Mouse (Mus musculus): Measurements from ENCODE around the gene Pcgf6. TPM values are rescaled to one million over a fixed set of nuclear protein-coding genes. Genes with fewer than 3 reads are reported as not detected.

Gene Pcgf6
- total RNA-seq, 2 experiments from 2014 or later = 3.4 to 4.1 TPM

DNA sequence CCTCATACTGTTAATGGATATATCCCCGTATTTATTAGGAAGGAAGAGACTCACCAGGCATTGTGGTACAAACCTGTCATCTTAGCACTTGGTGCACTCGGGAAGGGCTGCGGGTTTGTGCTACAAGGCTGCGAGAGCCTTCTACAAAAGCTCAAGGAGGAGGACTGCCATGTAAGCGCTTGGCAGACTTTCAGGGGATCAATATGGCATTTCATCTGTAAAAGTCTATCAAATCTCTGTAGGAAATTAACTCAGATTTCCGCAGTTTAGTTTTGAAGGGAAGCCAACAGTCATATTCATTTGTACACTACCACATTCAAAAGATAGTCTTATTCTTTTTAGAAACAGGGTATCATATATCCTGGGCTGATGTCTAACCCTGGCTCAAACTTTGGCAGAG is 18.9 kb downstream of the Pcgf6 start:
- DNase-seq = no peak
- intact Hi-C loops (cut with DNase I) = no loop called here

DNA sequence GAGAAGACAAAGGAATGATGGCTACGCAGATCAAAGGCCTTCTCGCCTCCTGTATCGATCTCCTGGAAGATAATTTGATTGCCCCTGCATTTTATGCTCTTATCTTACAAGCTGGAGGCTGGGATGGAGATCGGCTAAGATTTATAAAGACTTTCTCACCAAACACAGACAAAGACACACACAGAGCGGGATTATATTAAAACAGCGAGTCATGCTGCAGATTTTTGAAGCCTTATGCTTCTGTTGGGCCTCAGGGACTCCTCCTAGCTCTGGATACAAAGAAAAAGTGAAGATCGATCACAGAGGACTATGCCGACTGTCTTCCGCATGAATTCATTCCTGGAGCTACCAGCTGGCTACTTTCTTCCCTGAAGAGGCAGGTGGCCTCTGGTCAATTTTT is 20.9 kb downstream of the Pcgf6 start:
- intact Hi-C loops (cut with DNase I) = no loop called here
- DNase-seq = no peak

DNA sequence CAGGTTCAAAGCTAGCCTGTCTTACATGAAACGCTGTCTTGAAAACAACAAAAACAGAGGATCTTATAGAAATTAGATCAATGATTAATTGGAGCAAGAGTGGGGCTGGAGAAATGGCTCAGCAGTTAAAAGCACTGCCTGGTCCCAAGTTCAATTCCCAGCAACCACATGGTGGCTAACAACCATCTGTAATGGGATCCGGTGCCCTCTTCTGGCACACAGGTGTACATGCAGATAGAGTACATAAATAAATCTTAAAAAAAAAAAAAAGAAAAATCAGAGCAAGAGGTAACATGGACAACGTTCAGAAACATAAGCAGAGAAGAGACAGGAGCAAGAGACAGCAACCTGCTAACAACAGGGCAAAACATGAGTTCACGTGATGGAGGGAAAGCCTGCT is 24.2 kb downstream of the Pcgf6 start:
- intact Hi-C loops (cut with DNase I) = no loop called here
- DNase-seq = no peak

DNA sequence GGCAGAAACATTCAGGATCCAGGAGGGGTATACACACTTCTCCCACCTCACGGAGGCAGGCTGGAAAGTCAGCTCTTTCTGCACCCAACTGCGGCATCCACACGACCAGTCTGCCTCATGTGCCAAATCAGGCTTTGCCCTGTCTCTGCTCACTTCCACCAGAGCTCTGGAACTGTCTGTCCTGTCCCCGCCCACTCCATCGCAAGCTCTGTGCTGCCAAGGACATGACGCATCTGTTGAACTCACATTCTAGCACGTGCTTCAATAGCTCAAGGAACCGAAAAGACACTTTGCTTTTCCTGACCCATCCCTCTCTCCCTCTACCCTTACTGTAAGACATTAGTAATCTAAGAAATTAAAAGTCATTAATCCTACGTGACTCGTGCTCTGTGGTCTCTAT is 25.8 kb downstream of the Pcgf6 start:
- DNase-seq = no peak
- intact Hi-C loops (cut with DNase I) = no loop called here

DNA sequence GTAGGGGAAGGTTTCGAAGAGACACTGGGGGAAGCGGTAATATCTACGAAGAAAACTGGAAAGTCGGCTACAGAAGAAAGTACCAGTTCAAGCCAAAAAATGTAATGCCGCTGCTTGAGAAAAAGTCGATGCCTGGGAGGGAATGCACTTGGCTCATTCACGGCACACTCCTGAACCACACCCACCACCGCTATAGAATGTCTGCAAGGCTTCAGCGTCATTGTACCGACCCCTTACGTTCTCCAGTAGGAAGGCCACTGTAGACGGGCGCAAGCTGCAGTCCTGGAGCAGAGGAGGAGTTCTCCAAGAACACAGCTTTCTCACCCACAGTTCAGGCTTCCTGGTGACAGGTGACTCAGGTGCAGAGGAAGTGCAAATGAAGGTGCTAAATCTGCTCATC is 27.2 kb downstream of the Pcgf6 start:
- no peak for DNase-seq
- intact Hi-C loops (cut with DNase I) = no loop called here

DNA sequence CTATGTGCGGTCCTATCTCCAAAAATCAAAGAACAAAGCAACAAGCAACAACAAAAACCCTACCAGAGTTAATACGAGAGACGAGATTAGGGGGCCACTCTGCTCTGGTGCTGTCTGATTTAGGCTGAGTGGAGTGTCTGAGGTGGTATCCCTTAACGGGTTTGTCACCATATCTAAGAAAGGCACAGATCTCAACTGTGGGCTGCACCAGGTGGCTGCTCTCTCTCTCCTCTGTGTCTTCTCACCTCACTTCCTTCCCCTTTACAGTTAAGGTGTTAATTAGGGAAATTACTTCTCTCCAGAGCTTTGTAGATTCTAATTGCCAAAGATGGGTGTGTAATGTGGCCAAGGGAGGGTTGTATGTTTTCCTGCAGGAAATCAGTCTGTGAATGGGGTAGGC is 28.0 kb downstream of the Pcgf6 start:
- intact Hi-C loops (cut with DNase I) = no loop called here
- no peak for DNase-seq

DNA sequence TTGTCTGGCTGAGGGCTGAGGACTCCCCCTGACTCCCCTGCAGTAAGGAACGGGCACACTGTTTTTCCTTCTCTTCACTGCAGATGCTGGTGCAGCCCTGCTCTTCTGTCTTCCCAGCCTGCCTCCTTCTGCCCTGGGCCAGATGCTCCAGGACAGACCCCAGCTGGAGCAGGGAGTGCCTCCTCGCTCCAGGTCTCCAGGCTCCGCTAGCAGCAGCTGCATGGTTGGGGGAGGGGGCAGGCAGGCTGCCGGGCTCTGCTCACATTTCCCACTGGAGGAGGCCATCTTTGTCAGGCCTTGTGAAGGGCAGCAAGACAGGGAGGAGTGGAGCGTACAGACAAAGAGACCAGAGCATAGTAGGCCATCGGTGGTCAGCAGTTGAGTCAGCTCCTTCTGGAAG is 31.4 kb downstream of the Pcgf6 start:
- intact Hi-C loops (cut with DNase I) = no loop called here
- no peak for DNase-seq

DNA sequence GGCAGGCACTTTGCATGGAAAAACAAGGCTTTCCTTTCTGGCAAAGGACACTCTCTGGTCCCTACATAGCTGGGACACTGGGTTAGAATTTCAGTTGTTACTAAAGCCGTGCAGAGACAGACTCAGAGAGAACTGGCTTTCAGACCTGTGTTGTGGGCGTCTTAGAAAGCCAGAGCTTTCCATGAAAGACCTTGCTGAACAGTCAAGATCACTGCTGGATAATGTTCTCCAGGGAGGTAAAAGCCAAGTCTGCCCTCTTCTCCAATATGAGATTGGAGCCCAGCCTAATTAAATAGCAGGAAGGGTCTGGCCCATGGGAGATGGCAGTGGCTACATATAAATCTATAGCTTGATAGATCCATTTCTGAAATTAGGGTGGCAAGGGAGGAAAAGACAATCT is 32.4 kb downstream of the Pcgf6 start:
- DNase-seq = no peak
- intact Hi-C loops (cut with DNase I) = no loop called here

DNA sequence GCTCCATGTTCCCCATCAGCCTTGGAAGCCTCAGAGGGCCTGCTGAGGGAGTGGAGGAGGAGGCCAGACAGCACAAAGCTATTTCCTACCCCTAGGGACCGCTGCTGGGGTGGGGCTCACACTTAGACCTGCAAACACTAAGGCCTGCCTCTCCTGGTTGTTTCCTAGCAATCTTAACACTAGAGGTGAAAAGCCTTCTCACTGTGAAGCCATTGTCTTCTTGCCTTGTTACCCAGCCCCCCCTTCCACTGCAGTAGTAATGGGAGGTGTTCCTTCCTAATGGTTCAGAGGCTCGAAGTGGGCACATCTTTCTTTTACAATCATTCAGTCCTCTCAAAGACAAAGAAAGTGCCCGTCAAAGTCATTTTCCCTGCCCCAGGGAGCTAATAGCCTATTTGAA is 32.9 kb downstream of the Pcgf6 start:
- no peak for DNase-seq
- intact Hi-C loops (cut with DNase I) = no loop called here

DNA sequence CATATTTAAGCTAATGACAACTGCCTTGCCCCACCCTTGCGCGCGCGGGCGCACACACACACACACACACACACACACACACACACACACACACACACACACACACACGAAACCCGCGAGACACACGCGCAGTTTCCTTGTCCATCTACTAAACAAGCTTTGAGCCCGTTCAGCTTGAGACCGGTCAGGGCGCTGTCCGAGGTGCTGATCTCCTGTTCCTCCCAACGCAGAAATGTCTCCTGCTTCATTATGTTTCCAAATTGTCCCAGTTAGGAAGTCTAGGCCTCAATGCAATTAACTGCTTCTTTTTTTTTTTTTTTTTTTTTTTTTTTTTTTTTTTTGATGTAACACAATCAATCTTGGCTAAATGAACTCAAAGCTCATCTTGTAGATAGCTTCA is 34.2 kb downstream of the Pcgf6 start:
- DNase-seq = peak; percentile 63 to 74
- intact Hi-C loops (cut with DNase I) = no loop called here

DNA sequence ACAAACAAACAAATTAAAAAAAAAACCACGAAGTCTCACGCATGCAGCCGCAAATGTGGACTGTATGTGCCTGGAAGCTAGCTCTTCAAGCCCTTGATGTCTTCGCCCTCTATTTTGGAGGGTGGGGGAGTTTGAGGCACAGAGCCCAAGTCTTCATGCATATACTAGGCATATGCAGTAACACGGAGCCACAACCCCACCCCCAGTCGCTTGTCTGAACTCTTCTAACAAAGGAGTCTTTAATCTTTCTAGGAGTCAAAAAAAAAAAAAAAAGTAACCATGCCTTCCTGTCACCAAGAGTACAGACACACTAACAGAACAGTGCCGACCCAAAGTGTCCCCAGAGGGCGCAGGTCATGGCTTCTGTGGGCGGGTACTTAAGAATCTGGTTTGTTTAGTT is 34.7 kb downstream of the Pcgf6 start:
- no peak for DNase-seq
- intact Hi-C loops (cut with DNase I) = no loop called here

DNA sequence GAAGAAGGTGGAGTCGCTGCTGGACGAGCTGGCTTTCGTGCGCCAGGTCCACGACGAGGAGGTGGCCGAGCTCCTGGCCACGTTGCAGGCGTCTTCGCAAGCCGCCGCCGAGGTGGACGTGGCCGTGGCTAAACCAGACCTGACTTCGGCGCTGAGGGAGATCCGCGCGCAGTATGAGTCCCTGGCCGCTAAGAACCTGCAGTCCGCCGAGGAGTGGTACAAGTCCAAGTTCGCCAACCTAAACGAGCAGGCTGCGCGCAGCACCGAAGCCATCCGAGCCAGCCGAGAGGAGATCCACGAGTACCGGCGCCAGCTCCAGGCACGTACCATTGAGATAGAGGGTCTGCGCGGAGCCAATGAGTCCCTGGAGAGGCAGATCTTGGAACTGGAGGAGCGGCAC is 35.3 kb downstream of the Pcgf6 start:
- intact Hi-C loops (cut with DNase I) = no loop called here
- DNase-seq = no peak

DNA sequence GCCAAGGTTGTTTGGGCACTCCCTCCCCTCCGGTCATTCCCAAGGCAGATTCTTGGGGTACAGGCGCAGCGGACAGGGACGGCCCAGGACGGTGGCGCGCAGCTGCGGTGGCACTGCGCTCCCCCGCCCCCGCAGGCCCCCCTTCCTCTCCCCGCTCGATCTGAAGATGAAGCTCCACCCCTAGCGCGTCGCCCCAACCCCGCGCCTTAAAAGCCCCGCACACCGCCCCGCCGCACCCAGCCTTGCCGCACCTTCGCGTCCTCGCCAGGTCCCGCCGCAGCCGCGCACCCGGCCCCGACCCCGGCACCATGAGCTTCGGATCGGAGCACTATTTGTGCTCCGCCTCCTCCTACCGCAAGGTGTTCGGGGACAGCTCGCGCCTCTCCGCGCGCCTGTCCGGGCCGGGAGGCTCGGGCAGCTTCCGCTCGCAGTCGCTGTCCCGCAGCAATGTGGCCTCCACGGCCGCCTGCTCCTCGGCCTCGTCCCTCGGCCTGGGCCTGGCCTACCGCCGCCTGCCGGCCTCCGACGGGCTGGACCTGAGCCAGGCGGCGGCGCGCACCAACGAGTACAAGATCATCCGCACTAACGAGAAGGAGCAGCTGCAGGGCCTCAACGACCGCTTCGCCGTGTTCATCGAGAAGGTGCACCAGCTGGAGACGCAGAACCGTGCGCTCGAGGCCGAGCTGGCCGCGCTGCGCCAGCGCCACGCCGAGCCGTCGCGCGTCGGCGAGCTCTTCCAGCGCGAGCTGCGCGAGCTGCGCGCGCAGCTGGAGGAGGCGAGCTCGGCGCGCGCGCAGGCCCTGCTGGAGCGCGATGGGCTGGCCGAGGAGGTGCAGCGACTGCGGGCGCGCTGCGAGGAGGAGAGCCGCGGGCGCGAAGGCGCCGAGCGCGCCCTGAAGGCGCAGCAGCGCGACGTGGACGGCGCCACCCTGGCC is 36.0 kb downstream of the Pcgf6 start, which contains the start of the genes Ina and Nt5c2:
TSS of gene Ina (plus strand) at position 252 of the 935 bp plus-strand sequence.
TSS of gene Nt5c2 (minus strand) at position 707 of the 935 bp plus-strand sequence.
- intact Hi-C loops (cut with DNase I) = no loop called here
- DNase-seq = no peak

DNA sequence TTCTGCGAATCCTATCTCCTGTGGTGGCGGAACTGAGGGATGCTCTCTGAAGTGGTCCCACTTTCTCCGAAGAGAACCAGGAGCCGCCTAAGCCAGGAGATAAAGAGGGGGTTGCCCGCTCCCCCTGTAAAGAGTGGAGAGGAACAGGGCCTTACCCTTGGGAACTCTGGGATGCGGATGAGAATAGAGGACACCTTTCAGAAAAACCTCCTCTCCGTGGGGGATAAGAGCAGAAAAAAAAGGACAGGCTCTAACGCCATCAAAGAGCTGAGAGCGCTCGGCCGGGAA is 36.6 kb downstream of the Pcgf6 start:
- DNase-seq = no peak
- intact Hi-C loops (cut with DNase I) = no loop called here

DNA sequence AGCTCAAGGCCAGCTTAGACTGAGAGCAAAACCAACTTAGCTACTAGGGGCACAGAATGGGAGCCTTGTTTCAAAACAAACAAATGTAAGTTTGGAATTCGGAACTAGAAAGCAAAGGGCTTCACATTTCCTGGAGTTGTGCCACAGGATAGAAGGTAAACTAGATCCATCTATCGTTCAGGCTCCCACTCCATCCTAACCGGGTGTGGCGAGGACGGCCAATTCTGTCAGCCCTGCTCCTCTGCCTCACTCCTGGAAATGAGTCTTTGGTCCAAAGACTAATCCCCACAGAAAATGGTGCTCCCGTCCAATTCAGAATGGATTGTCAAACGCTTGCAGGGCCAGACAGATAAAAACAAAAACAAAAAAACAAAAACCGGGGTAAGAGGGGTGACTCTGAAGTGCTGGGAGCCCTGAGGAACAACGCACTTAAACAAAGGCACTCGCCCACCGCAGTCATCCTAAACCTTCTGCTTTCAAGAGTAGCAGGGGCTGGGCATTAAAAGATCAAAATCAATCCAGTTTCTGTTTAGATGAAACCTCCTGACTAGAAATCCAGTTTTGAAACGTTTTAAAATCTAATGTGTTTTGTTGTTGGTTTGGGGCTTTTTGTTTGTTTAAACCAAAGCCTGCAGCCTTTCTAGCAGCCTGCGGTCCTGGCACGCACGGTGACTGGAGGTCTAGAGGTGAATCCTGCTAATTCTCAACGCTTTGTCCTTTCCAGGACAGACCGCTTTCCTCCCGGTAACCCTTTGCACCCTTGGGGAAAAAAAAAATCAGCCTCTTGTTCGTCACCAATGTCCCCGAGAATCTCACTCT is 37.2 kb downstream of the Pcgf6 start:
- intact Hi-C loops (cut with DNase I) = no loop called here
- DNase-seq = no peak

DNA sequence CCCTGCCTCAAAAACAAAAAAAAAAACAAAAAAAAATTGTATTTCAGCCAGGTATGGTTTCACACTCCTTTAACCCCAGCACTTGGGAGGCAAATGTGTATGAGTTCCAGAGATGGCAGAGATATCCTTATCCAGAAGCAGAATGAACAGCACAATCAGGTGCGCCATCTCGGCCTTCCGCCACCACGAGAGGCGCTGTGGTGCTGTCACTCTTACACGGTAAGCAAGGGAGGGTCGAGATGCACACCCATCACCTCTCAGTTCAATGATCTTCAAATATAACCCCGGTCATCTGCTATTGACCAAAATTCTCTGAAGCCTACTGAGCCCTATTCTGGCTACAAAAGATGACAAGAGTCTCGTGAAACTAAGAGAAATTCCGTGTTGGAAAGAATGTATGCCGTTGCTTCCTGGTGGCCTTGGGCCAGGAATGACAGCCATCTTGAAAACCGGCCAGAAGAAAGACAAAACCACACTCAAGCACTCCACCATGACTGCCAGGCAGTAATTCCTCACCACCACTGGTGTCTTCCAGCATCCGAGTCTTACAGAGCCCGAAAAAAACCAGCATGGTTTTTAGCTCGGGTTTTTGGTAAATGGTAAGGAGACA is 38.1 kb downstream of the Pcgf6 start:
- no peak for DNase-seq
- intact Hi-C loops (cut with DNase I) = no loop called here

DNA sequence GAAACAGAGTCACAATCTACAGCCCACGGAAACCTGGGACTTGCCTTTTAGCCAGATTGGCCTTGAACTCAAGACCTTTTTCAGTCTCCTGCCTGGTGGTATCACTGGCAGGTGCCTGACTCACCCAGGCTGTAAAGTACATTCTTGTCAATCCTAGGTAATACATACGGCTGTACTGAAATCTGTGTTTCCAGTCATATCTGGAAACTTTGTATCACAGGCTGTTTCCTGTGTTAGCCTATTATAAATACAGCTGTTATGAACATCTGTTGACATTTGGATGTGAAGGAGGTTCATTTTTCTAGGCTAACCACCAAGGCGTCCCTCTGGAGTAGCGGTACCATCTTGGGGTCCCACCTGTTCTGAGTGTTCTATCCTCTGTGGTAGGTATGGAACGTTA is 40.8 kb downstream of the Pcgf6 start:
- DNase-seq = no peak
- intact Hi-C loops (cut with DNase I) = no loop called here

DNA sequence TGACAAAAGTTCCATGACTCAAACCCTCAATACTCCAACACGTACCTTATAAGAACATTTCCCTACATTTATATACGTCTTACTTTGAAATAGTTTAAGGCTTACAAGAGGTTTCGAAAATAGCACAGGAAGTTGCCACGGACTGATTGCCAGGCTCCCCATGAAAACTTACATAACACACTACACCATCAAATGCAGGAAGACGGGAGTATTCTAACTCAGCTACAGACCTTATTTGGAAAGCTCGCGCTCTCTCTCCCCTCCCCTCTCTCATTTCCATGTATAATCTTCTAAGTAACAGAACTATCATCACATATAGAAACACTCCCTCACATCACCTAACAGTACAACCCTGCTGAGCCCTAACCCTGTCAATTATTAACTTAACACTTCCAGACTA is 41.3 kb downstream of the Pcgf6 start:
- intact Hi-C loops (cut with DNase I) = no loop called here

DNA sequence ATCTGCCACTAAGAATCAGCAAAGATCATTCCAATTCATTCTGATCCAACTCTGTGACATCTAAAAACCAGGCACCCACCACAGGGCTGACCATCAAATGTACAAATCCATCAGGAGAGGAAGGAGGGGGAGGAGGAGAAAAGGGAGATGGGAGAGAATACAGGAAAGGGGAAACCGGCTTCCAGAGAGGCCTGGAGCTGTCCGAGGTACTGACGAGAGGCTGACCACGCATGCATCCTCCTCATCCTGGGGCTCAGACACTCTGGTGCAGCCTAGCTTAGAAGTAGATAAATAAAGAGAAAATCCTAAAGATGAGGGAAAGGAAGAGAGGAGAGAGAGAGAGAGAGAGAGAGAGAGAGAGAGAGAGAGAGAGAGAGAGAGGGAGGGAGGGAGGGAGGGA is 44.4 kb downstream of the Pcgf6 start:
- DNase-seq = peak in 1 of 2 experiments; percentile 24

More for the DNA sequence above, 41.3 kb downstream of the Pcgf6 start:
- no peak for DNase-seq

DNA sequence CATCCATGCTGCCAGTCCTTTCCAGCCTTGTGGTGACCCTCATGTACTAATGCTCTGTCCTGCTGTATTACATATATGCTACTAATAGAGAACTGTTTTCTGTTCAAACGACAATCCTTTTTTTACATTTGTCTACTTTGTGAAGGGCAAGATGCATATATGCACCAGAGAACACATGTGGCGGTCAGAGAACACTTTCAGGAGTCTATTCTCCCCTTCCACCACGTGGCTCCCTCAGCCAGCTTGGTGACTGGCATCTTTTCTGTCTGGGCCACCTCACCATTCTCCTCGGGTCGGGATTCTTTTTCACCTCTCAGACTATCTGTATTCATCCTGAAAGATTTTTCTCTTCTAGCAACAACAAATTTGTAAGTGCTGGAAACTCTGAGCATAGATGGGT is 44.8 kb downstream of the Pcgf6 start:
- intact Hi-C loops (cut with DNase I) = no loop called here

More for the DNA sequence above, 44.4 kb downstream of the Pcgf6 start:
- intact Hi-C loops (cut with DNase I) = no loop called here

DNA sequence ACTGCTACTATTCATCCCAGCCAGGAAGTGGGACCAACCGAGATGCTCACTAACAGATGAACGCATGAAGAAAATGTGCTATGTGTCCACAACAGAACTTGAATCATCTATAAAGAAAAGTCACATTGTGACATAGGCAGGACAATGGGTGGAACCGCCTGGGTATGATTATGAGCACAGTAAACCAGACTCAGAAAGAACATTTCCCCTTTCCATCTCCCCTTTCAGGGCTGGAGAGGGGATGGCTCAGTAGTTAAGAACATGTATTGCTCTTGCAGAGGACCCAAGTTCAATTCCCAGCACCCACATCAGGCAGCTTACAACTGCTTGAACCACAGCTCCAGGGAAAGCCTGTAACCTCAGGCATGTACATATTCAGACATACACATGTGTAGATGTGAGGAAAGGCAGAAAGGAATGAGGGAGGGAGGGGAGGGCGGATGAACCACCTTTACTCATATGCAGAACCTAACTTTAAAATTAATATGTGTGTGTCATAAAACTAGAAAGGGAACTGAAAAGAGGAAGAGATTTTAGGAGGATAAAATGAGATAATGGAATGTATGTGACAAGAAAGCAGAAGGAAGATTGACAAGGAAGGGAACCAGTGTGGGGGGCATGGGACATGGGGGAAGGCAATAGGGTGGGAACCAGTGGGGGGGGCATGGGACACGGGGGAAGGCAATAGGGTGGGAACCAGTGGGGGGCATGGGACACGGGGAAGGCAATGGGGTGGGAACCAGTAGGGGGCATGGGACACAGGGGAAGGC is 46.8 kb downstream of the Pcgf6 start:
- intact Hi-C loops (cut with DNase I) = no loop called here

More for the DNA sequence above, 44.8 kb downstream of the Pcgf6 start:
- DNase-seq = no peak

More for the DNA sequence above, 46.8 kb downstream of the Pcgf6 start:
- no peak for DNase-seq

All from gastrocnemius, postnatal 36 days (tissue).